Mouse (Mus musculus) left cerebral cortex, adult 6 months (tissue): ENCODE data around the gene Fscn2. TPM values are rescaled to one million over a fixed set of nuclear protein-coding genes. Genes with fewer than 3 reads are reported as not detected.

ENCODE experiments used
- long read RNA-seq, 2 experiments: library from polyadenylated mRNA; unstranded; transcript quantifications; one replicate each; pipeline ENCODE4 v2.0.0; 2019 to 2020
- polyA plus RNA-seq: library from polyadenylated mRNA; unstranded; fragments of <200 nt; fragmentation: Nextera tagmentation; gene quantifications from 2 replicates; pipeline ENCODE4 v1.2.3, GENCODE M21; 2021

The Fscn2 gene
- polyA plus RNA-seq: 0.72 and 1.2 TPM in 2 replicates
- long read RNA-seq, experiment 1, partial matches to known transcripts: 0 of 1 reads
- long read RNA-seq, experiment 1, other reads (novel, unspliced or antisense): 1 of 1 reads
- long read RNA-seq, experiment 2: 0 reads

GRCm38 (mm10) chr11:120361295-120361694, at the start of gene Fscn2:
Fscn2 (plus strand) TSS chr11:120361534.

GRCm38 (mm10) chr11:120347791-120348683, 13.3 kb upstream of the Fscn2 start, which contains the start of gene Actg1:
Actg1 (minus strand) TSS chr11:120348542.

GRCm38 (mm10) chr11:120378611-120379540, 17.5 kb downstream of the Fscn2 start, which contains the start of gene Faap100:
Faap100 (minus strand) TSS chr11:120378764.

Other genes with a start within 250 kb of the Fscn2 start
- 26.4 and 28.9 TPM in 2 replicates for gene Slc38a10, start 210.2 kb upstream of the Fscn2 start, polyA plus RNA-seq
- 1.2 and 8.2 TPM in 2 replicates for gene Bahcc1, start 128.6 kb upstream of the Fscn2 start, polyA plus RNA-seq
- gene Actg1, start 13.0 kb upstream of the Fscn2 start, polyA plus RNA-seq: 2,011 and 2,306 TPM in 2 replicates
- 6.8 and 7.3 TPM in 2 replicates for gene Faap100, start 17.2 kb downstream of the Fscn2 start, polyA plus RNA-seq
- 4.6 and 5.8 TPM in 2 replicates for gene Nploc4, start 76.2 kb downstream of the Fscn2 start, polyA plus RNA-seq
- not detected in 2 replicates for gene Tspan10, start 81.1 kb downstream of the Fscn2 start, polyA plus RNA-seq
- 0.31 and 0.44 TPM in 2 replicates for gene Pde6g, start 92.0 kb downstream of the Fscn2 start, polyA plus RNA-seq
- 33.4 and 35.5 TPM in 2 replicates for gene Oxld1, start 96.5 kb downstream of the Fscn2 start, polyA plus RNA-seq
- 26.0 and 30.0 TPM in 2 replicates for gene Ccdc137, start 96.6 kb downstream of the Fscn2 start, polyA plus RNA-seq
- gene Arl16, start 106.1 kb downstream of the Fscn2 start, polyA plus RNA-seq: 72.4 and 90.6 TPM in 2 replicates
- gene Mrpl12, start 123.1 kb downstream of the Fscn2 start, polyA plus RNA-seq: 113 and 125 TPM in 2 replicates
- 13.9 and 14.7 TPM in 2 replicates for gene Slc25a10, start 130.3 kb downstream of the Fscn2 start, polyA plus RNA-seq
- gene Gcgr, start 169.2 kb downstream of the Fscn2 start, polyA plus RNA-seq: 0.05 TPM in 1 of 2 replicates, not detected in the other
- gene Mcrip1, start 188.2 kb downstream of the Fscn2 start, polyA plus RNA-seq: 231 and 232 TPM in 2 replicates
- not detected in 2 replicates for gene Ppp1r27, start 189.6 kb downstream of the Fscn2 start, polyA plus RNA-seq
- 99.2 and 113 TPM in 2 replicates for gene P4hb, start 211.7 kb downstream of the Fscn2 start, polyA plus RNA-seq
- 186 and 291 TPM in 2 replicates for gene Arhgdia, start 220.1 kb downstream of the Fscn2 start, polyA plus RNA-seq
- gene Alyref, start 236.8 kb downstream of the Fscn2 start, polyA plus RNA-seq: 7.2 and 21.6 TPM in 2 replicates
- gene Anapc11, start 236.9 kb downstream of the Fscn2 start, polyA plus RNA-seq: 76.6 and 229 TPM in 2 replicates
- 0.61 and 0.85 TPM in 2 replicates for gene Npb, start 246.9 kb downstream of the Fscn2 start, polyA plus RNA-seq